Mouse (Mus musculus) small intestine, adult 2 months (tissue): ENCODE measurements around the gene Tmppe.

Experiments used
- CTCF ChIP-seq: fragments of 200-500 bp; IDR thresholded peaks from 2 replicates; pipeline ENCODE4 v1.5.1; 2012; ENCODE audit warnings: low read depth, mild to moderate bottlenecking, control low read depth, inconsistent platforms, low read length, moderate library complexity, mixed read lengths; ENCODE audit not compliant: insufficient replicate concordance, insufficient read length; ENCODE audit errors: extremely low read depth
- POLR2A ChIP-seq: fragments of 200-500 bp; IDR thresholded peaks from 2 replicates; pipeline ENCODE4 v1.6.1; 2012; ENCODE audit warnings: low read depth, mild to moderate bottlenecking, control low read depth, inconsistent platforms, low read length, moderate library complexity

DNA sequence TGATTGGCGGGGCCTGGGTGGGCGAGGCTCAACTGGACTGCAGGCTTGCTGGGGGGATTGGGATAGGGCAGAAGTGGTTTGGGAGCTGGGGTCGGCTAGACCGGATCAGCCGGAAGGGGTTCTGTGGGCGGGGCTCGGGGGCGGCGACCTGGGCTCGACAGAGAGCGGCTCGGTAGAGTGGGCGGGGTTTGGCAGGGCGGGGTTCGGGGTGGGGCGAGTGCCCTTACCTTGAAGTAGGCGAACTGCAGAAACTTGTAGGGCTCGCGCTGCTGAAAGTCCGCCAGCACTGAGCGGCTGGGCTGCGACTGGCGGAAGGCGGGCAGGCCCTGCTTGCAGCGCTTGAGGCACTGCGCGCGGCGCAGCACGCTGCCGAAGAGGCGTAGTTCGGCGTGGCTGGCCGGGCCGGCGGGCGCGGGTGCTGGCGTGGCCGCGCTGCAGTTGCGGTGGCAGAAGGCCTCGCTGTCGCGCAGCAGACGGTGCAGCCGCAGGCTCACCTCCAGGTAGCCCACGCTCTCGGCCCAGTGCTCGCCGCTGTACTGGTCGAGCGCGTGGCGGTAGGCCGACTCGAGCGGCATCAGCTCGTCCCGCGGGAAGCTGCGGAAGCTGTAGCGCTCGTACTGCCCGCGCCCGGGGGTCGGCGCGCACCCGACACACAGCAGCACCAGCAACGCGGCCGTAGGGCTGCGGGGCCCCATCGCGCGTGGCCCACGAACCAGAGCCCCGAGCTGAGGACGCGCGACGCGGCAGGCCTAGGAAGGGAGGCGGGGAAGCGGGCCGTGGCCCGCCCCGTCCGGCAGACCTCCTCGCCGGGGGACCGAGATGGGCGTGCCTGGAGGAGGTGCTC, 10.8 kb upstream of the Tmppe start, which contains the start of gene Crtap:
- TF ChIP-seq CTCF: no peak
- no peak; the same call in none of the 2 replicates for TF ChIP-seq POLR2A
